Mouse (Mus musculus) heart, postnatal 0 days (tissue): ENCODE results near the gene Car5a. TPM values are rescaled to one million over a fixed set of nuclear protein-coding genes. Genes with fewer than 3 reads are reported as not detected.

ENCODE experiments used
- ATAC-seq: fragments of 200-750 bp; cut with Nextera tagmentation; 2 replicates; pipeline ENCODE4 v1.8.0; 2017; ENCODE audit warnings: low read depth, moderate number of reproducible peaks, moderate library complexity; ENCODE audit not compliant: insufficient read depth
- DNase-seq: peaks from one replicate; pipeline ENCODE4 v3.0.0-alpha.2; 2016; ENCODE audit warnings: low spot score
- H3K27ac ChIP-seq: fragments of 300-500 bp; sonication (generic); 2 replicates; pipeline ENCODE4 v1.5.1; 2014; ENCODE audit warnings: low read depth, mild to moderate bottlenecking
- H3K27me3 ChIP-seq: fragments of 300-500 bp; sonication (generic); 2 replicates; pipeline ENCODE4 v1.6.1; 2014; ENCODE audit warnings: low read length, mixed read lengths; ENCODE audit not compliant: control insufficient read depth, insufficient read depth
- H3K36me3 ChIP-seq: fragments of 300-500 bp; sonication (generic); replicated peaks from 2 replicates; pipeline ENCODE4 v1.6.1; 2014; ENCODE audit warnings: low read length, mixed read lengths; ENCODE audit not compliant: control insufficient read depth, insufficient read depth
- H3K4me1 ChIP-seq: fragments of 300-500 bp; sonication (generic); 2 replicates; pipeline ENCODE4 v1.6.1; 2014; ENCODE audit warnings: antibody characterized with exemption; ENCODE audit not compliant: control insufficient read depth, insufficient read depth
- H3K4me2 ChIP-seq: fragments of 300-500 bp; sonication (generic); 2 replicates; pipeline ENCODE4 v1.6.1; 2014; ENCODE audit warnings: low read depth, mild to moderate bottlenecking, low read length, moderate library complexity
- H3K4me3 ChIP-seq: fragments of 300-500 bp; sonication (generic); 2 replicates; pipeline ENCODE4 v1.5.1; 2014; ENCODE audit warnings: low read depth, low read length
- H3K9ac ChIP-seq: fragments of 300-500 bp; sonication (generic); replicated peaks from 2 replicates; pipeline ENCODE4 v1.6.1; 2014; ENCODE audit warnings: low read depth, low read length, mixed read lengths
- H3K9me3 ChIP-seq: fragments of 300-500 bp; sonication (generic); replicated peaks from 2 replicates; pipeline ENCODE4 v1.6.1; 2016; ENCODE audit warnings: low read length; ENCODE audit not compliant: control insufficient read depth
- CTCF ChIP-seq: IDR thresholded peaks from 2 replicates; pipeline ENCODE4 v1.5.1; 2016; ENCODE audit warnings: antibody characterized with exemption, control low read depth, low read depth
- EP300 ChIP-seq: IDR thresholded peaks from 2 replicates; pipeline ENCODE4 v1.6.1; 2016; ENCODE audit warnings: antibody characterized with exemption, low read depth
- WGBS: fragments of 180-500 bp; shearing (Covaris S2); extraction: QIAGEN DNeasy Blood & Tissue Kit; methylation state at CpG from one replicate; pipeline ENCODE4 v1.1.7; 2014; 5-methylcytosine and 5-hydroxymethylcytosine counted together
- polyA plus RNA-seq: library from polyadenylated mRNA; unstranded; fragments of >200 nt; fragmentation: Nextera tagmentation; extraction: Ambion mirVana; gene quantifications from 2 replicates; pipeline ENCODE4 v1.2.1, GENCODE M21; 2015
- total RNA-seq: library from RNA; depleted of rRNA; stranded (reverse); fragments of >200 nt; gene quantifications from 2 replicates; pipeline ENCODE4 v1.2.3, GENCODE M21; 2014; ENCODE audit warnings: low replicate concordance

The Car5a gene
- total and polyA plus RNA-seq, 2 experiments from 2014 or later: not detected

DNA sequence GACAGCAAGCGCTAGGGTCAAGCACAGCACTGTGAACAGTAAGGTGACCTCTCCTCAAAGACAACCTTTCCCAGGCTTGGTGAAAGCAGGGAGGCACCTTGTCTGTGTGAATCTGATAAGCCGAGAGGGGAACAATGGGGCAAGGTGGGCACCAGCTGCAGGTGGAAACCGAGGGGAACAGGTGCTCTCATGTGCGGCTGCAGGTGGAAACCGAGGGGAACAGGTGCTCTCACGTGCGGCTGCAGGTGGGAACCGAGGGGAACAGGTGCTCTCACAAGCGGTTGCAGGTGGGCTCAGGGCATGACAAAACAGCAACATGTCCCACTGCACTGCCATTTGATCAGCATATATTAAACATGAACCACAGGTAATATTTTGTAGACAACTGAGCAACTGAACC is 47.5 kb downstream of the Car5a start:
- Histone ChIP-seq H3K9ac (no peak overlapping the region), H3K36me3 (no peaks in the 10 kb centered on the region), H3K4me2 (no peak overlapping the region), H3K4me1 (peaks cover 23% of the 10 kb centered on the region), H3K27me3 (no peaks in the 10 kb centered on the region), H3K9me3 (no peaks in the 10 kb centered on the region), H3K27ac (no peak overlapping the region; the same call in 1 of the 2 replicates), H3K4me3 (no peak overlapping the region)
- ATAC-seq (no peak), DNase-seq (no peak)
- TF ChIP-seq CTCF (no peak), EP300 (no peak)
- 91% methylated on average over 9 of the region's 9 CpGs for WGBS

DNA sequence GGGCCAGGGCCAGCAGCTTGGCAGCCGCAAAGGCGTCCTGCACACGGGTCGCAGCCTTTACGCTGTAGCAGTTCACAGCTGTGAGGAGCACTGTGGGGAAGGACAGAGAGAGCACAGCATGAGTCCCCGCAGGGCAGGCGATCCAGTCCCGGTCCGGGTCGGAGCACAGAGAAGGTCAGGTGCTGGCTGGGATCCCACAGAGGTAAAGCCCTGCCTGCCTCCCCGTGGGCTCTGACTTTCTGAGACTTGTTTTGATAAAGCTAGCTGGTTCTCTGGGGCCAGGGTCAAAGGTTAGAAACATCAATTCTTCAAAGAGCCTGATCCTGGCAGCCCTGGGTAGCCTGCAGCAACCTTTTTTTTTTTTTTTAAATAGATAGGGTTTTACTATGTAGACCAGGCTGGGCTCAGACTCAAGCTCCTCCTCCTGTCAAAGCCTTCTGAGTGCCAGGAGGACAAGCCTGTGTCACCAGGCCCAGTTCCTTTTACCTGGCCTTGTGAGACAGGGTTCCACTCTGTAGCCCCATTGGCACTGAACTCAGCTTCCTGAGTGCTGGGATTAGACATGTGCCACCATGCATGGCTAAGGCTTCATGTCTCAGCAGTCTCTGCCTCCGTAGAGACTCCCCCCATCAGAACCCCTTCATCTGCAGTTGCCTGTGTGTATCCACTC is 48.1 kb downstream of the Car5a start:
- no peak overlapping the region for H3K9ac ChIP-seq
- H3K27me3 ChIP-seq: no peaks in the 10 kb centered on the region
- H3K4me1 ChIP-seq: peaks cover 19% of the 10 kb centered on the region
- no peak overlapping the region for H3K4me3 ChIP-seq
- H3K36me3 ChIP-seq: no peaks in the 10 kb centered on the region
- no peaks in the 10 kb centered on the region for H3K9me3 ChIP-seq
- ATAC-seq (no peak), DNase-seq (no peak)
- no peak for TF ChIP-seq CTCF
- no peak for TF ChIP-seq EP300
- no peak overlapping the region for H3K4me2 ChIP-seq
- WGBS: 80% methylated on average over 12 of the region's 12 CpGs
- H3K27ac ChIP-seq: no peak overlapping the region

DNA sequence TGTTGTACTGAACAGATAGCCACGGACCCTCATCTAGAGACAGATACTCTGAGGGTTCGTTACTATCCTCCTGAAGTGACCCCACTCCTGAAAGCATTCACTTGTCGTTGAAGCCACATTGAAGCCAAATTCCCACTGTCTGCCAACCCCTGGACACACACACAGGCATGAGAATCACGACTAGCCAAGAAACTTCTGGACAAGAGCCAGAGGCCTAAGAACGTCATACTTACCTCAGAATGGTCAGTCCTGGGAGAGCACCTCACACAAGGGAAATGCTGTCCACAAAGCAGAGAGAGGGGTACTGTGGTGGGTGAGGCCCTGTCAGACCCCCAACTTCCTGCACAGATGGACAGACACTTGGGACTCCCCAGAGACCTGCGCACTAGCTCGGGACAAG is 48.8 kb downstream of the Car5a start:
- Histone ChIP-seq H3K36me3 (no peaks in the 10 kb centered on the region), H3K4me1 (peaks cover 15% of the 10 kb centered on the region), H3K9me3 (no peaks in the 10 kb centered on the region), H3K9ac (no peak overlapping the region), H3K4me2 (no peak overlapping the region), H3K27me3 (no peaks in the 10 kb centered on the region), H3K4me3 (no peak overlapping the region), H3K27ac (no peak overlapping the region)
- DNase-seq (no peak), ATAC-seq (no peak)
- WGBS: 51% methylated on average over 7 of the region's 7 CpGs
- TF ChIP-seq EP300 (no peak), CTCF (no peak)

DNA sequence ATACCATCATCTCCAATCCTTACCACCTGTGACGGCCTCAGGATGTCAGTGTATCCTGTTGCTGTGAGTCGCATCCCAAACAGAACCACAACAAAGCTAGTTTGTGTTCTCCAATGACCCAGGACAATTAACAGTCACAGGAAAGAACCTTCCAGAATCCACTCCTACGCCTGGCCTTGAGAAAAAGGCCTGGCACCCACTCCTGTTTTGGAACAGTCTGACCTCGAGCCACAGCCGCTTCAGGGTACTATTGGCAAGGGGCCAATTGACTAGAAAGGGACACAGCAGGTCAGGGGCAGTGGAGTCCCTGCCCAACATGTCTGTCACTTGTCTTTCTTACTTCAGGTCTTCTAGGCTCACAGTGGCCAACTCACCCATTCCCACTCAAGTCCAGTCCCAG is 51.8 kb downstream of the Car5a start:
- Histone ChIP-seq H3K9ac (no peak overlapping the region), H3K4me1 (peaks cover 3% of the 10 kb centered on the region; the same call in 1 of the 2 replicates), H3K27me3 (no peaks in the 10 kb centered on the region)

DNA sequence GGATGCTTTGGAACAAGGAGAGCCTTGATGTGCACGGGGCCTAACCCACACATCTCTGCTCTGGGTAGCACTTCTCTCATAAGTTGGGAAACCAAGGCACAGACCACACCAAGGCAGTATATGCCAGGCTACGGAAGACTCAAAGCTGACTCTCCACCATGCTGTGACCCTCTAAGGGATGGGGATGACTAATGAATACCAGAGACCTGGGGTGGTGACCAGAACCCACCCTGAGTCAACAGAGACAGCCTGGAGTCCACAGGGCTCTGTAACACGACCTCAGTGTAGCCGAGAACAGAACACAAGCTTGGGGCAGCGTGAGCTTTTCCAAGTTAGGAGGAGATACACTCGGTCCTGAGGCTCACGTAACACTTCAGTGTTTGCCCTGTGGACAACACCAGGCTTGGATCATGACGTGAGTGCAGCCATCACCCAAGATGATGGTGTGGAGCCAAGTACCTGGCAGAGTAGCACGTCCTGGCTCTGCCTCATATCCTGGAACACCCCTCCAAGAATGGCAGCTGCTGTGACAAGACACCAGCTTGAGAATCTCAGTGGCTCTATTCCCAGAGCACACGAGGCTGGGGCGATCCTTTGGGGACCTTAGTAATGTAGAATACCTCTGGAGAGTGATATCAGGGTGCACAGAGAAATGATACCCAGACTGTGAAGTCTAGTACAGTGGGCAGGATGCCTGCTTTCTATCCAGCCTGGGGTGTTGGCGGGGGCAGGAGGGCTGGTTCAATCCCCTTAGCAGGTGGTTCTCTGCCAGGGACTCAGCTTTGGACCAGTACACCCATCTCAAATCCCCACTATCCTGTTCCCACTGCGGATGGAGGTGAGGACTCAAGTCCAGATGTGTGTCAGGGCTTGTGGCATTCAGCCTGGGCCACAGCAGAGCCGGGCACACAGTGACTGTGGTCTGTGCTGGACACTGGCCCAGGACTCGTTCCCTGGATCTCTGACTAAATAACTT is 54.6 kb downstream of the Car5a start:
- H3K36me3 ChIP-seq: peaks cover 32% of the 10 kb centered on the region
- ATAC-seq (peak; percentile 30; the same call in 1 of the 2 replicates), DNase-seq (no peak)
- H3K4me3 ChIP-seq: no peak overlapping the region
- 68% methylated on average over 15 of the region's 15 CpGs for WGBS
- no peaks in the 10 kb centered on the region for H3K4me1 ChIP-seq
- no peaks in the 10 kb centered on the region for H3K27me3 ChIP-seq
- H3K4me2 ChIP-seq: no peak overlapping the region
- no peak overlapping the region for H3K27ac ChIP-seq
- TF ChIP-seq CTCF (no peak), EP300 (no peak)
- H3K9me3 ChIP-seq: no peaks in the 10 kb centered on the region
- H3K9ac ChIP-seq: no peak overlapping the region

More for the DNA sequence above, 51.8 kb downstream of the Car5a start:
- Histone ChIP-seq H3K9me3 (no peaks in the 10 kb centered on the region), H3K4me3 (no peak overlapping the region), H3K36me3 (0 out of 2 replicates have a peak, but pooled peaks cover 5% of the 10 kb centered on the region), H3K27ac (0 out of 2 replicates have a peak overlapping the region, but pooled peaks have one; percentile 2), H3K4me2 (no peak overlapping the region)
- no peak for ATAC-seq
- 44% methylated on average over 5 of the region's 5 CpGs for WGBS
- no peak for DNase-seq
- TF ChIP-seq CTCF (no peak), EP300 (no peak)
